Mouse (Mus musculus) thymus, adult 18-20 months (tissue): ENCODE measurements around the gene Pole4.
A peak's percentile ranks its signal among the peaks of the same experiment; 100 is the strongest.
"Not testable (repeated sequence)": the region's sequence is repeated elsewhere in the genome, so short reads cannot be mapped to it uniquely, and the experiment has no call there.

Experiments used
- DNase-seq, 2 experiments: peaks; one replicate each; pipeline ENCODE4 v3.0.0; 2022; ENCODE audit warnings: mixed read lengths in 2 of 2

The Pole4 gene

DNA sequence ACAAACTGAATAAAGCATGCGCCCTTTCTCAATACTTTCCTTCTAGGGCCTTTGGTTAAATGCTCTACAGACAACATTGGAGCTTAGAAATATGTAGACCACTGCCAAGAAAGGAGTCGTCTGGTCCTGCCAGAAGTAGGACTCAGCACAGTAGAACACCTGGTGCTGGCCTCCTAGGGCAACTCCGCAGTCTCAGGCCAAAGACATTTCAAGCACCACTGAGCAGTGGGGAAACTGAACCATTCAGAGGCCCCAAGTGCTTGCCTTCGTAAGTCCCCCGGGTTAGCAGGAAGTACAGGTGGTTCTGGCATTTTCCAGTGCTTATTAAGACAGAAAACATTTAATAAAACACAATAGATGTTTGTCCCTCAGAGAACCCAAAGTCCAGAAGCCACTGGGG lies 9.7 kb upstream of the Pole4 start:
- no peak for DNase-seq

- DNase-seq = peak; percentile 35 to 45
These were observed 9.1 kb upstream of the Pole4 start for GRCm38 (mm10) chr6:82714243-82714642.

DNA sequence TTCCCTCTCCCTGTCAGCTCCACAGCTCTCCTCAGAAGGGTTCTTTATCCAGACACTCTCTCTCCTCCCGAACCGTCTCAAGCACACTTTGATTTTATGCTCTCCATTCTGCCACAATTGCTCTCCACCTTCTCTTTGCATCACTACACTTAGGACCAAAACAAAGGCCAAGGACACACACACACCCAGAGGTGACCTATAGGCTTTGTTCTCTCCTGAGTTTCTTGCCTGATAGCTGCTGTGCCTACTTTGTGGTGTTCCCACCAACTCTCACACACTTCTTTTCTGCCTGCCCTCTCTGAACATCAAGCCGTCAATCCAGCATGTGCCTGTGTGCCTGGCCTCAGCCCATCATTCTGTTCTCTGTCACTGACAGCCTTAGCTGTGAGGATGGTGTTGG lies 2.6 kb upstream of the Pole4 start:
- DNase-seq = no peak

GRCm38 (mm10) chr6:82707241-82707640 lies 2.1 kb upstream of the Pole4 start:
- no peak for DNase-seq

GRCm38 (mm10) chr6:82703710-82704109 lies 1.5 kb downstream of the Pole4 start:
- DNase-seq = no peak

DNA sequence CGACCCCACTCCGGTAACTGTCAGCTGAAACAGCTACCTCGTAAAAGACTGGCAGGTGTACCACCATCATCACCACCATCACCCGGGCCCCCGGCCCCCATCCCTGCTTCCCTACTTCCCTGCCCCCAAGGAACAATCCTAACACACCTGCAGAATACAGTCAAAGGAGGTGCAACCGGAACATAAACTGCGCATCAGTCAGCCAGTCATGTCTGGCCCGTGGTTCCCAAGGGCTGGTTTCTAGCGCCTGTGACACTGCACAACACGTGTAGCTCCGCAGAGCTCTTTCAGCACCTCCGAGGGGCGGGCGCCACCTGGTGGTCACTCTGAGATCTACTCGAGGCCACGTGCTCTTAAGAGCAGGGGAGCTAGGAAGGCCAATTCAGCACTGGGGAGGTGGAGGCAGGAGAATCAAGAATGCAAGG lies 2.6 kb downstream of the Pole4 start:
- peak; percentile 65 to 67 for DNase-seq

DNA sequence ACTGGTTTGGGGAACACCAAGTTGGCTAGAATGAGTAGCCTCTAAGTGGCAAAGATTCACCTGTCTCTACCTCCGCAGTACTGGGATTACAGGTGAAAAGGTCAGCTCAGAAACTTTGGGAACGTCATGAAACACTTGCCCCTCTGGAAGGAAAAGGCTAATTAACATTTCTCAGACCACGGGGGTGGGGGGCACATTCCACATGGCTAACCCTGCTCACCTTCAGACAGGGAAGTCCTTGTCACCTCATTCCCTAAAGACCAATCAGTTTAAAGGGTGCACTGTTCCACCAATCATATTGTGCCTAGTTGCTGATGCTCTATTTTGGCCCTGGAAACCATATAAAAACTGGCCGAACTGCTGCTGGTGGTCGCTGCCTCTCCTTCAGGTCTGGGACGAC lies 3.9 kb downstream of the Pole4 start:
- no peak for DNase-seq

DNA sequence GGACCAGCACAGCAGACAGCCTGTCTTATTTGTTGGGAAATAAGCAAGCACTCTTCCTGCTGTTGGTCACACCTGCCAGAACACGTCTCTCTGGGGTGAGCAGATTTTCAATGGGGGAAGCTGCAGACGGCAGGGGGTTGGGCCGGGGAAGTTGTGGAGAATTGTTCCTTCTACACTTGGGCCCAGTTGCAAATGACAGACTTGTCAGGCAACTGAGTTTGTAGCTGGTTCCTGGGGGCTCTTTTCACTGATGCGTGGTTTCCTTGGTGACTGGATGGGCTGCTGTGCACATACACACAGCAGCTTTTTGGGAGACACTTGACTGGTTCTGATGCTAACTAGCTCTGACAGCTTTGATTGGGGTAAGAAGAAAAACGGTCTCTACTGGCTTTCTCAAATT lies 5.3 kb downstream of the Pole4 start:
- DNase-seq = no peak

GRCm38 (mm10) chr6:82696736-82697135 lies 8.4 kb downstream of the Pole4 start:
- DNase-seq = no peak

- no peak for DNase-seq
These were observed 10.5 kb downstream of the Pole4 start for GRCm38 (mm10) chr6:82694668-82695067.

- no peak for DNase-seq
These were observed 15.7 kb downstream of the Pole4 start for GRCm38 (mm10) chr6:82689474-82689873.

GRCm38 (mm10) chr6:82688586-82688985 lies 16.6 kb downstream of the Pole4 start:
- DNase-seq = not testable (repeated sequence)

GRCm38 (mm10) chr6:82684136-82684535 lies 21.0 kb downstream of the Pole4 start:
- DNase-seq = no peak

DNA sequence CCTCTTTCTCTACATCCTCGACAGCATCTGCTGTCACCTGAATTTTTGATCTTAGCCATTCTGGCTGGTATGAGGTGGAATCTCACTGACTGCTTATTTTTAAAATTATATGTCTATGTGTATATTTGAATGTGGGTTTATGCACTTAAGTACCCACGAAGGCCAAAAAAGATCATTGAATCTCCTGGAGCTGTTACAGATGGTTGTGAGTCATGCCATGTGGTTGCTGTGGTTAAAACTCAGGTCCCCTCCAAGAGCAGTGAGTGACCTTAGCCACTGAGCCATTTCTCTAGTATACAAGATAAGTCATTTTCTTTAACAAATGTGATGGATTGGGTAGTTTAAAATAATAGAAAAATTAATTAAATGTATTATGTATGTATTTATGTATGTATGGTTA lies 25.9 kb downstream of the Pole4 start:
- DNase-seq = not testable (repeated sequence)

DNA sequence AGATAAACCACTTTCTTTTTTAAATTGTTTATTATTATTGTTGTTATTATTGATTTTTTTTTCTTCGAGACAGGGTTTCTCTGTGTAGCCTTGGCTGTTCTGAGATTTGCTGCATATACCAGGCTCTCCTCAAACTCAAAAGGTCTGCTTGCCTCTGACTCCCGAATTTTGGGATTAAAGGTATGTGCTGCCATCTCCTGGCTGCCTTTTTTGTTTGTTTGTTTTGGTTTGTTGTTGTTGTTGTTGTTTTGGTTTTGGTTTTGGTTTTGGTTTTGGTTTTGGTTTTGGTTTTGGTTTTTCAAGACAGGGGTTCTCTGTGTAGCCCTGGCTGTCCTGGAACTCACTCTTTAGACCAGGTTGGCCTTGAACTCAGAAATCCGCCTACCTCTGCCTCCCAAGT lies 27.5 kb downstream of the Pole4 start:
- not testable (repeated sequence) for DNase-seq

DNA sequence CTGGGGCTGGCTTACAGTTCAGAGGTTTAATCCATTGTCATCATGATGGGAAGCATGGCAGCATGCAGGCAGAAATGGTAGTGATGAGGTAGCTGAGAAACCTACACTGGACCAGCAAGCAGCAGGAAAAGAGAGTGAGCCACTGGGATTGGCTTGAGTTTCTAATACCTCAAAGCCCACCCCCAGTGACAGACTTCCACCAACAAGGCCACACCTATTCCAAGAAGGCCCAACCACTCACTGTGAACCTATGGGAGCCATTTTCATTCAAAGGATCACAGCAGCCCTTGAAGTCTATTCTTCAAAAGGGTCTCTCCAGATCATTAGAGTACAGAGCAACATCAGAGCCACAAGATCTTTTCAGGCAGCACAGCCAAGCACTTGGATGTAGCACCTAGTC lies 38.7 kb downstream of the Pole4 start:
- DNase-seq = no peak

DNA sequence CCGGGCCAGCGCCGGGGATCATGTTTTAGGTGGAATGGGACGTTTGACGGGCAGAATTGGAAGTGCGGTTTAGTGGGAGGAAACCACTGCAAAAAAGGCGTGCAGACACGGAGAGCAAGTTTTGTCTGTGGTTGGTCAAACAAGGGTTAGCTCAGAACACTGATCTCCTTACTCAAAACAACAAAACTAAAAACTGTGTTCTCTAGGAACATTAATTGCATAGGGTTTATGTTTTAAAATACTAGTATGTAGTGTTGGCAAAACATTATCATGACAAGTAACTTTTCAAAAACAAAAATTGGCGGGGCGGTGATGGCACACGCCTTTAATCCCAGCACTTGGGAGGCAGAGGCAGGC lies 52.0 kb downstream of the Pole4 start:
- DNase-seq = no peak

GRCm38 (mm10) chr6:82652521-82653168 lies 52.5 kb downstream of the Pole4 start:
- DNase-seq = peak; percentile 93

DNA sequence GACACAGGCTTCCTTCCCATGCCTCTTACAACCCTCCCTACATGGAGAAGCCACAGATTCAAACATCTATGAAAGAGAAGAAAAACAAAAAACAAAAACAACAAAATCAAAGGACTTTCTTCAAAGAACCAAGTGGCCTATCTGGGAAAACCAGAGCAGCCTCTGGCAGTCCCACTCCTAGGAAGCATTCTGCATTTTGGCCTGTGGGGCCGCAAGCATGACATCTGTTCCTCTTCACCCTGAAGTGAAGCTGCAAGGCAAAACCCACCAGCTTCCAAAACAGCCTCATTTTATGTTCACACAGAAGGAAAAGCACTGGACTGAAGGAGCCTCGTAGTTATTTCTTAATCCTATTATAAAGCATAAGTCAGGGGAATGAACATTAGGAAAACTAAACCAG lies 56.1 kb downstream of the Pole4 start:
- DNase-seq = no peak

- DNase-seq = no peak
These were observed 57.1 kb downstream of the Pole4 start for GRCm38 (mm10) chr6:82647940-82648655.

DNA sequence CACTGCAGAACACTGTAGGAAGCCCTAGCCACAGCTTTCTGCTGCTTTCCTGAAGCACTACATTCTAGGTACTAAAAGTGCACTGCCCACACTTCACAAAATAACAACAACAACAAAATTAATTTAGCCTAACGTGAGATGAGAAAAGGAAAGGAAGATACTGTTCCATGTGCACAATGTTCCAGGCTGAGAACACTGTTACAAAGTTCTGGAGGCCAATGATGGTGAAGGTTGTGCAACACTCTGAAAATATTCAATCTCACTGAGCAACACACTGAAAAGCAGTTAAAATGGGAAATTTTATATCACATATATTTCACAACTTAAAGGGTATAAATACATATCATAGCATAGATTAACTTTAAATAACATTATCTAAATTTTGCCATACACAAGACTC lies 58.2 kb downstream of the Pole4 start:
- DNase-seq = no peak

- no peak for DNase-seq
These were observed 65.1 kb downstream of the Pole4 start for GRCm38 (mm10) chr6:82640046-82640445.

- DNase-seq = not testable (repeated sequence)
These were observed 79.8 kb downstream of the Pole4 start for GRCm38 (mm10) chr6:82625331-82625730.

DNA sequence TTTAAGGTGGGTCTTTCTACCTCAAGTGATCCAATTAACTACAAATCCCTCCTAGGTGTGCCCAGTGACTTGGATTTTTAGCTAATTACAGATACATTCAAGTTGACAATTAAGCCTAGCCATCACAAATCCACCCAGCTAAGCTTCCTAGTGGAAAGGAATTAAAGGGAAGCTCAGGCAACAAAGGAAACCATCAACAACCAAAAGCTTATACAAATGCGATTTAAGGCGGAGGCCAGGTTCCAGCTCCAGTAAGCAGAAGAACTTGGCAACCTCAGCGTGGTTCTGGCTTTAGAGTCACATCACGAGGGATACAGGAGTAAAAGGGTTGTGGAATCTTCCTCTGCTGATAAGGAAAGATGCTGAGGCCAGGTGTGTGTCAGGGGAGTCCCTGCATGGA lies 92.0 kb downstream of the Pole4 start:
- no peak for DNase-seq

DNA sequence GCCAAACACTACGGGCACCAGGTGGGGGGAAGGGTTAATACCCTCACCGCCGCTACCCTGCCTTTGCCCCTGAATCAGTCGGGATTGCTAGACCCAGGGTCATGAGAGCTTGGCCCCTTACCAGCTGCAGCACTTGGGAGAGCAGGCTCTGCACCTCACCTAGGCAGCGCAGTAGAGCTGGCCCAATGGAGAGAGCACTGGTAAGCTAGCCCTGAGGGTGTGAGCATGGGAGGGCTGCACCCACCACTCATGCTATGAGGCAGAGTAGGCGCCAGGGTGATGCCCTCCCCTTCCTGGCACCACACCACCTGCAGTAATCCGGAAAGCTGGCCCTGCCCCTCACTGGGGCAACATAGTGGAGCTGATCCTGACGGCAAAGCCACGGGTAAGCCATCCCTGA lies 94.1 kb downstream of the Pole4 start:
- DNase-seq = no peak
